Mouse (Mus musculus) urinary bladder, postnatal 4 days (tissue): ENCODE data around the gene Barhl1.

Experiments
- DNase-seq, 2 experiments: peaks; one replicate each; pipeline ENCODE4 v3.0.0; 2021 to 2022; ENCODE audit warnings: low spot score in 2 of 2

The Barhl1 gene

GRCm38 (mm10) chr2:28911331-28912038, 5.0 kb downstream of the Barhl1 start:
- no peak for DNase-seq

GRCm38 (mm10) chr2:28910877-28911276, 5.6 kb downstream of the Barhl1 start:
- no peak for DNase-seq

GRCm38 (mm10) chr2:28909818-28910710, 6.4 kb downstream of the Barhl1 start:
- no peak for DNase-seq

GRCm38 (mm10) chr2:28909186-28909817, 7.2 kb downstream of the Barhl1 start:
- DNase-seq = no peak

- DNase-seq = no peak
Observed at GRCm38 (mm10) chr2:28908389-28909153, 7.9 kb downstream of the Barhl1 start.

- no peak for DNase-seq
Observed at GRCm38 (mm10) chr2:28907691-28908388, 8.6 kb downstream of the Barhl1 start.

- DNase-seq = no peak
Observed at GRCm38 (mm10) chr2:28905561-28905960, 10.9 kb downstream of the Barhl1 start.

- no peak for DNase-seq
Observed at GRCm38 (mm10) chr2:28904786-28905185, 11.7 kb downstream of the Barhl1 start.

- DNase-seq = no peak
Observed at GRCm38 (mm10) chr2:28903871-28904270, 12.6 kb downstream of the Barhl1 start.

- DNase-seq = no peak
Observed at GRCm38 (mm10) chr2:28902291-28902690, 14.2 kb downstream of the Barhl1 start.

- DNase-seq = no peak
Observed at GRCm38 (mm10) chr2:28897340-28897899, 19.0 kb downstream of the Barhl1 start.

- DNase-seq = no peak
Observed at GRCm38 (mm10) chr2:28895876-28896275, 20.6 kb downstream of the Barhl1 start.

- DNase-seq = no peak
Observed at GRCm38 (mm10) chr2:28893526-28893925, 22.9 kb downstream of the Barhl1 start.

- DNase-seq = no peak
Observed at GRCm38 (mm10) chr2:28892796-28893195, 23.7 kb downstream of the Barhl1 start.

- DNase-seq = no peak
Observed at GRCm38 (mm10) chr2:28884914-28885313, 31.6 kb downstream of the Barhl1 start.

GRCm38 (mm10) chr2:28882826-28883485, 33.5 kb downstream of the Barhl1 start:
- DNase-seq = no peak

- DNase-seq = no peak
Observed at GRCm38 (mm10) chr2:28882047-28882446, 34.4 kb downstream of the Barhl1 start.

GRCm38 (mm10) chr2:28881275-28881674, 35.2 kb downstream of the Barhl1 start:
- no peak for DNase-seq

- DNase-seq = no peak
Observed at GRCm38 (mm10) chr2:28875554-28875953, 40.9 kb downstream of the Barhl1 start.

GRCm38 (mm10) chr2:28867495-28867894, 49.0 kb downstream of the Barhl1 start:
- DNase-seq = no peak
